Mouse (Mus musculus) midbrain, embryonic 15.5 days (tissue): ENCODE results near the gene Foxp1. TPM values are rescaled to one million over a fixed set of nuclear protein-coding genes. Genes with fewer than 3 reads are reported as not detected.

Experiments
- ATAC-seq: fragments of 200-750 bp; cut with Nextera tagmentation; replicated peaks from 2 replicates; pipeline ENCODE4 v1.8.0; 2017; ENCODE audit warnings: moderate TSS enrichment
- H3K27ac ChIP-seq: fragments of 300-500 bp; sonication (generic); 2 replicates; pipeline ENCODE4 v1.5.1; 2015; ENCODE audit warnings: mild to moderate bottlenecking, inconsistent platforms
- H3K27me3 ChIP-seq: fragments of 300-500 bp; sonication (generic); replicated peaks from 2 replicates; pipeline ENCODE4 v1.6.1; 2015; ENCODE audit warnings: inconsistent platforms
- H3K36me3 ChIP-seq: fragments of 300-500 bp; sonication (generic); replicated peaks from 2 replicates; pipeline ENCODE4 v1.6.1; 2015; ENCODE audit warnings: inconsistent platforms
- H3K4me1 ChIP-seq: fragments of 300-500 bp; sonication (generic); 2 replicates; pipeline ENCODE4 v1.6.1; 2015; ENCODE audit warnings: inconsistent platforms
- H3K4me2 ChIP-seq: fragments of 300-500 bp; sonication (generic); 2 replicates; pipeline ENCODE4 v1.6.1; 2015; ENCODE audit warnings: inconsistent platforms, mild to moderate bottlenecking, moderate library complexity
- H3K4me3 ChIP-seq: fragments of 300-500 bp; sonication (generic); 2 replicates; pipeline ENCODE4 v1.5.1; 2015; ENCODE audit warnings: mild to moderate bottlenecking, inconsistent platforms
- H3K9ac ChIP-seq: fragments of 300-500 bp; sonication (generic); 2 replicates; pipeline ENCODE4 v1.6.1; 2015; ENCODE audit warnings: mild to moderate bottlenecking, inconsistent platforms
- H3K9me3 ChIP-seq: fragments of 300-500 bp; sonication (generic); 2 replicates; pipeline ENCODE4 v1.6.1; 2016; ENCODE audit warnings: inconsistent platforms
- WGBS: fragments of 180-500 bp; shearing (Covaris S2); methylation state at CpG from one replicate; pipeline ENCODE4 v1.1.7; 2015; ENCODE audit warnings: mixed read lengths; 5-methylcytosine and 5-hydroxymethylcytosine counted together
- polyA plus RNA-seq: library from polyadenylated mRNA; unstranded; fragments of >200 nt; fragmentation: Nextera tagmentation; extraction: Ambion mirVana; gene quantifications from 2 replicates; pipeline ENCODE4 v1.2.1, GENCODE M21; 2015

Foxp1 gene
- polyA plus RNA-seq, 1 experiment from 2014 or later = 84.1 TPM

GRCm38 (mm10) chr6:98947486-98948152, 574.9 kb downstream of the Foxp1 start:
- H3K36me3 ChIP-seq = no peaks in the 10 kb centered on the region
- 60% methylated on average over 11 of the region's 11 CpGs for WGBS
- H3K27ac ChIP-seq = no peak overlapping the region
- peaks cover 9% of the 10 kb centered on the region; the same call in 1 of the 2 replicates for H3K4me1 ChIP-seq
- no peak overlapping the region for H3K9ac ChIP-seq
- H3K27me3 ChIP-seq = no peaks in the 10 kb centered on the region
- no peak overlapping the region for H3K4me3 ChIP-seq
- no peak overlapping the region for H3K4me2 ChIP-seq
- no peaks in the 10 kb centered on the region for H3K9me3 ChIP-seq
- ATAC-seq = peak; percentile 52; the same call in 1 of the 2 replicates

GRCm38 (mm10) chr6:98946731-98947130, 575.8 kb downstream of the Foxp1 start:
- no peak overlapping the region for H3K4me2 ChIP-seq
- no peak overlapping the region for H3K4me3 ChIP-seq
- no peaks in the 10 kb centered on the region for H3K27me3 ChIP-seq
- ATAC-seq = no peak
- H3K36me3 ChIP-seq = no peaks in the 10 kb centered on the region
- no peak overlapping the region for H3K27ac ChIP-seq
- no peaks in the 10 kb centered on the region for H3K9me3 ChIP-seq
- H3K4me1 ChIP-seq = peaks cover 9% of the 10 kb centered on the region; the same call in 1 of the 2 replicates
- no peak overlapping the region for H3K9ac ChIP-seq
- WGBS = 94% methylated on average over 4 of the region's 4 CpGs

DNA sequence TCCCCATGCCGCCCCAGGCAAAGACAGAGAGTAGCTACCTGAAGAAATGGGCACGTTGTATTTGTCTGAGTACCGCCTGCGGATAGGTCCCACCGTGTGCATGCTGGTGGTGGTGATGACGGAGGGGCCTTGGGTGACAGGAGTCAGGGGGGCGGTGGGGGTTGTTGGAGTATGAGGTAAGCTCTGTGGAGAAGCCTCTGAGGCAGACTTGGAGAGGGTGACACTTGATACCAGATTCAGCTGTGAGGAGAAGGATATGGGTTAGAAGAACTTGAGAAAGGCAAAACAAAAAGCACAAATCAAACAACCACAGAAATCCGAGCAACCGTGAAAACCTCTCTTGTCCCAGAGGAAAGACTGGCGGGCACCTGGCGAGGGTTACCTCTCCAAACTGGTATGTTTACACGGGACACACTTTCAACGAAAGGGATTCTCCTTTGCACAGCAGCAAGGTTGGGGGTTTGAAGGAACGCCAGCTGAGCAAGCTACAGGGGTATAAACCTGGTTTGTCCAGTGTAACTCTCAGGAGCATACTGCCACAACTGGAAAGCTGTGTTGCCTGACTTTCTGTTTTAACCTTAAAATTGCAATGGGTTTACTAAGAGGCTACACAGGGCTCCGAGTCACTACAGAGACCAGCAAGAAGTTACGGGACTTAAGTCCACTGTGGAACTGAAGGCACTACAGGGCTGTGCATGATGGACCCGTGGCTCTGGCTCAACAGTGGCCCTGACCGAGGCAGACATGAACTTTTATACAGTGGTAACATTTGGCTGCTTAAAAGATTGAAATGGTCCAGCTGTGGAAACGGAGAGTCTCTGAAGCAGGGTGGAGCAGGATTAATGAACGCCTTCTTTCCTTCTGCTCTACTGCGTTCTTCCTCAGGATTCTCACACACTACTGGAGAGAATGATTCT, 576.8 kb downstream of the Foxp1 start:
- ATAC-seq = no peak
- H3K27ac ChIP-seq = no peak overlapping the region
- peaks cover 9% of the 10 kb centered on the region; the same call in 1 of the 2 replicates for H3K4me1 ChIP-seq
- no peak overlapping the region for H3K4me3 ChIP-seq
- H3K9me3 ChIP-seq = no peaks in the 10 kb centered on the region
- H3K4me2 ChIP-seq = no peak overlapping the region
- no peaks in the 10 kb centered on the region for H3K36me3 ChIP-seq
- WGBS = 86% methylated on average over 21 of the region's 21 CpGs
- no peak overlapping the region for H3K9ac ChIP-seq
- H3K27me3 ChIP-seq = no peaks in the 10 kb centered on the region

GRCm38 (mm10) chr6:98938348-98938747, 584.2 kb downstream of the Foxp1 start:
- WGBS = 64% methylated on average over 8 of the region's 8 CpGs
- Histone ChIP-seq H3K27me3 (no peaks in the 10 kb centered on the region), H3K9me3 (no peaks in the 10 kb centered on the region), H3K4me3 (no peak overlapping the region), H3K4me2 (no peak overlapping the region), H3K27ac (no peak overlapping the region), H3K36me3 (no peaks in the 10 kb centered on the region), H3K4me1 (peaks cover 11% of the 10 kb centered on the region), H3K9ac (no peak overlapping the region)
- no peak for ATAC-seq

- H3K9ac ChIP-seq = no peak overlapping the region
- no peaks in the 10 kb centered on the region for H3K9me3 ChIP-seq
- no peak overlapping the region for H3K27ac ChIP-seq
- H3K4me1 ChIP-seq = peaks cover 11% of the 10 kb centered on the region
- ATAC-seq = no peak
- WGBS = 86% methylated on average over 11 of the region's 11 CpGs
- H3K36me3 ChIP-seq = no peaks in the 10 kb centered on the region
- no peak overlapping the region for H3K4me2 ChIP-seq
- H3K4me3 ChIP-seq = no peak overlapping the region
- H3K27me3 ChIP-seq = no peaks in the 10 kb centered on the region
Observed at GRCm38 (mm10) chr6:98937513-98937912, 585.0 kb downstream of the Foxp1 start.

- Histone ChIP-seq H3K9ac (no peak overlapping the region), H3K36me3 (no peaks in the 10 kb centered on the region), H3K4me2 (no peak overlapping the region), H3K27me3 (no peaks in the 10 kb centered on the region), H3K27ac (no peak overlapping the region), H3K4me1 (peaks cover 11% of the 10 kb centered on the region), H3K4me3 (no peak overlapping the region), H3K9me3 (no peaks in the 10 kb centered on the region)
- WGBS = 48% methylated on average over 3 of the region's 3 CpGs
- ATAC-seq = no peak
Observed at GRCm38 (mm10) chr6:98936377-98936776, 586.1 kb downstream of the Foxp1 start.

DNA sequence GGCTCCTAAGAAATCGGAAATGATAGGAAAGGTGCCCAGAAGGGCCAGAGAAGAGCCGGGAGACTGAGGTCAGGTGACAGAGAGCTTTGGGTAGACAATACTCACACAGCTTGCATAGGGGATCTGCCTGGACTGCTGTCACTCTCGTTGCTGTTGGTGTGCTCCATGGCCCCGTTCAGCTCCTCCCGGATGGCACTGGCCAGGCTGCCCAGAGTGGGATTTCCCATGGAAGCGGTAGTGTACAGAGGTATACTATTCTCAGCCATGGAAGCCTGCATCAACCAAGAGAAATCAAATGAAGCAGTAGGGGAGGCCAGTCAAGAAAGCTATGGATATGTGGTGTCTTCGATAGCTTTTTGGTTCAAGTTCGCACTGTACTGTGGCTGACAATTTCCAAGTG, 587.4 kb downstream of the Foxp1 start:
- ATAC-seq = no peak
- H3K4me3 ChIP-seq = no peak overlapping the region

DNA sequence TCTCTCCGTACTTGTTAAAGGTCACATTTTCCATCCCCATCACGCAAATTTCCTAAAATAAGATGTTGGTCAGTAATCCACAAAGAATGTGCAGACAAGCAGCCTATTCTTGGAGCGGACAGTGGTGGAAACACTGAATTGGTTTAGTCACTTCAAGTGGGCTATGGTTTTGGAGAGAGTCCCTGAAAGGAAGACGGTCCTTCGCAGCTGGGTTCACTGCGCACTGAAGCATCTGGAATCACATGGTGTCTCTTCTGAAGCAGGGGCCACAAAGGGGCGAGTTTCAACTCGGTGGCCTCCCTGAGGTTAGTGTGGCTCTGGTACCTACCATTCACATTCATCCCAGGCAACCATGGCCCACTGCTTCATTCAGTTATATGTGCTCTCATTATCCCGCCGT, 588.1 kb downstream of the Foxp1 start:
- 89% methylated on average over 10 of the region's 10 CpGs for WGBS
- H3K27ac ChIP-seq = no peak overlapping the region
- no peak overlapping the region for H3K4me3 ChIP-seq
- H3K9me3 ChIP-seq = no peaks in the 10 kb centered on the region
- H3K36me3 ChIP-seq = 0 out of 2 replicates have a peak, but pooled peaks cover 3% of the 10 kb centered on the region
- no peak overlapping the region for H3K9ac ChIP-seq
- ATAC-seq = no peak
- no peaks in the 10 kb centered on the region for H3K27me3 ChIP-seq
- peaks cover 16% of the 10 kb centered on the region for H3K4me1 ChIP-seq
- H3K4me2 ChIP-seq = no peak overlapping the region

More for the DNA sequence above, 587.4 kb downstream of the Foxp1 start:
- Histone ChIP-seq H3K36me3 (0 out of 2 replicates have a peak, but pooled peaks cover 3% of the 10 kb centered on the region), H3K9ac (no peak overlapping the region), H3K27me3 (no peaks in the 10 kb centered on the region), H3K9me3 (no peaks in the 10 kb centered on the region), H3K27ac (no peak overlapping the region), H3K4me2 (no peak overlapping the region), H3K4me1 (peaks cover 19% of the 10 kb centered on the region)
- WGBS = 93% methylated on average over 8 of the region's 8 CpGs

- Histone ChIP-seq H3K4me3 (no peak overlapping the region), H3K27me3 (no peaks in the 10 kb centered on the region), H3K9ac (no peak overlapping the region), H3K27ac (0 out of 2 replicates have a peak overlapping the region, but pooled peaks have one; percentile 22), H3K4me1 (peaks cover 9% of the 10 kb centered on the region), H3K4me2 (no peak overlapping the region), H3K36me3 (0 out of 2 replicates have a peak, but pooled peaks cover 3% of the 10 kb centered on the region), H3K9me3 (no peaks in the 10 kb centered on the region)
- 69% methylated on average over 18 of the region's 18 CpGs for WGBS
- ATAC-seq = peak; percentile 29; the same call in 1 of the 2 replicates
Observed at GRCm38 (mm10) chr6:98933135-98933724, 589.3 kb downstream of the Foxp1 start.

- Histone ChIP-seq H3K9ac (no peak overlapping the region), H3K4me3 (no peak overlapping the region), H3K27ac (no peak overlapping the region), H3K4me2 (no peak overlapping the region), H3K4me1 (peaks cover 9% of the 10 kb centered on the region), H3K36me3 (0 out of 2 replicates have a peak, but pooled peaks cover 3% of the 10 kb centered on the region), H3K9me3 (no peaks in the 10 kb centered on the region), H3K27me3 (no peaks in the 10 kb centered on the region)
- WGBS = 88% methylated on average over 8 of the region's 8 CpGs
- no peak for ATAC-seq
Observed at GRCm38 (mm10) chr6:98931881-98932540, 590.5 kb downstream of the Foxp1 start.

GRCm38 (mm10) chr6:98930652-98931300, 591.7 kb downstream of the Foxp1 start:
- Histone ChIP-seq H3K4me3 (no peak overlapping the region), H3K4me1 (peaks cover 9% of the 10 kb centered on the region), H3K4me2 (no peak overlapping the region), H3K27ac (peak overlapping the region; percentile 35; the same call in 1 of the 2 replicates), H3K9ac (no peak overlapping the region), H3K9me3 (no peaks in the 10 kb centered on the region), H3K36me3 (0 out of 2 replicates have a peak, but pooled peaks cover 3% of the 10 kb centered on the region), H3K27me3 (no peaks in the 10 kb centered on the region)
- WGBS = 52% methylated on average over 15 of the region's 15 CpGs
- ATAC-seq = 0 out of 2 replicates have a peak, but pooled peaks have one; percentile 24
